Mouse (Mus musculus) cerebellum, adult 2 months (tissue): ENCODE data around the gene March5.

ENCODE experiments used
- CTCF ChIP-seq: fragments of 200-500 bp; IDR thresholded peaks from 2 replicates; pipeline ENCODE4 v1.5.1; 2011; ENCODE audit warnings: low read depth, mild to moderate bottlenecking, control low read depth, low read length, moderate library complexity, borderline replicate concordance; ENCODE audit not compliant: insufficient read depth
- POLR2A ChIP-seq: fragments of 200-500 bp; IDR thresholded peaks from 2 replicates; pipeline ENCODE4 v1.6.1; 2011; ENCODE audit warnings: low read length, control low read depth, borderline replicate concordance; ENCODE audit not compliant: insufficient read depth

- TF ChIP-seq CTCF (no peak), POLR2A (no peak)
Measured at GRCm38 (mm10) chr19:37206641-37207302, 571 bp upstream of the March5 start.
